Mouse (Mus musculus) heart, adult 2 months (tissue): ENCODE results near the gene Lrrc61.

ENCODE experiments used
- CTCF ChIP-seq: fragments of 200-600 bp; IDR thresholded peaks from 2 replicates; pipeline ENCODE4 v1.8.1; 2022; ENCODE audit warnings: antibody characterized with exemption, mild to moderate bottlenecking, moderate library complexity
- POLR2A ChIP-seq: fragments of 200-500 bp; IDR thresholded peaks from 2 replicates; pipeline ENCODE4 v1.6.1; 2011; ENCODE audit warnings: mild to moderate bottlenecking, low read depth, low read length, control low read depth; ENCODE audit not compliant: insufficient read depth

- no peak for TF ChIP-seq CTCF
- TF ChIP-seq POLR2A: no peak
Observed at GRCm38 (mm10) chr6:48596545-48597232, 42.1 kb downstream of the Lrrc61 start.
